Mouse (Mus musculus) hindbrain, embryonic 12.5 days (tissue): ENCODE results near the gene Kif4. TPM values are rescaled to one million over a fixed set of nuclear protein-coding genes. Genes with fewer than 3 reads are reported as not detected.
A peak's percentile ranks its signal among the peaks of the same experiment; 100 is the strongest.

Source experiments
- ATAC-seq: fragments of 200-750 bp; cut with Nextera tagmentation; 2 replicates; pipeline ENCODE4 v1.8.0; 2017; ENCODE audit warnings: moderate TSS enrichment; ENCODE audit not compliant: low FRiP score
- H3K27ac ChIP-seq: fragments of 300-500 bp; sonication (generic); 2 replicates; pipeline ENCODE4 v1.5.1; 2016; ENCODE audit warnings: mild to moderate bottlenecking
- H3K27me3 ChIP-seq: fragments of 300-500 bp; sonication (generic); 2 replicates; pipeline ENCODE4 v1.6.1; 2016; ENCODE audit warnings: mild to moderate bottlenecking
- H3K36me3 ChIP-seq: fragments of 300-500 bp; sonication (generic); 2 replicates; pipeline ENCODE4 v1.6.1; 2016; ENCODE audit warnings: mild to moderate bottlenecking
- H3K4me1 ChIP-seq: fragments of 300-500 bp; sonication (generic); 2 replicates; pipeline ENCODE4 v1.6.1; 2016
- H3K4me2 ChIP-seq: fragments of 300-500 bp; sonication (generic); replicated peaks from 2 replicates; pipeline ENCODE4 v1.6.1; 2016; ENCODE audit warnings: mild to moderate bottlenecking
- H3K4me3 ChIP-seq: fragments of 300-500 bp; sonication (generic); 2 replicates; pipeline ENCODE4 v1.5.1; 2016; ENCODE audit warnings: mild to moderate bottlenecking
- H3K9ac ChIP-seq: fragments of 300-500 bp; sonication (generic); 2 replicates; pipeline ENCODE4 v1.6.1; 2016; ENCODE audit warnings: mild to moderate bottlenecking, moderate library complexity
- H3K9me3 ChIP-seq: fragments of 300-500 bp; sonication (generic); replicated peaks from 2 replicates; pipeline ENCODE4 v1.6.1; 2016; ENCODE audit warnings: mild to moderate bottlenecking
- WGBS: fragments of 180-500 bp; shearing (Covaris S2); methylation state at CpG from one replicate; pipeline ENCODE4 v1.1.7; 2016; 5-methylcytosine and 5-hydroxymethylcytosine counted together
- polyA plus RNA-seq: library from polyadenylated mRNA; unstranded; fragments of >200 nt; fragmentation: Nextera tagmentation; extraction: Ambion mirVana; gene quantifications from 2 replicates; pipeline ENCODE4 v1.2.1, GENCODE M21; 2016

Kif4 gene
- polyA plus RNA-seq, 1 experiment from 2014 or later = 27.0 TPM

DNA sequence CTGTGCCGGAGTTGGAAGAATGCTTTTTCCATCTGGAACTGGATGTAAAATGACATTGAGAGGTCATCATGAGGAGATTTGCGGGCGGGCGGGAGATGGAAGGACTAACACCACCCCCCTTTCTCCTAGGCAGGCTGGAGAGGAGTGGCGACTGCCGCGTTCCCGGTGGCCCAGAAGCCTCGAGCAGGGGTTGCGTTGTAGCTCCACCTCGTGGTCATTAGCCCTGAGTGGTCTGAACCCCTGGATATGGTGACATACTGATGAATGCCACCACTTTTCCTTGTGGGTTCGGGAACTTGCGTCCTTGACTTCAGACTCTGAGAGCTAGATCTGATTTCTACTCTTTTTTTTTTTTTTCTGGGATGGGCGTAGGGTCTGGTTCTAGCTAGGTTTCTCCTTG is 113.4 kb downstream of the Kif4 start:
- H3K4me2 ChIP-seq = peak overlapping the region; percentile 44
- no peak overlapping the region for H3K27ac ChIP-seq
- no peak overlapping the region for H3K9ac ChIP-seq
- H3K27me3 ChIP-seq = peaks cover 12% of the 10 kb centered on the region
- no peaks in the 10 kb centered on the region for H3K36me3 ChIP-seq
- WGBS = 26% methylated on average over 14 of the region's 14 CpGs
- H3K9me3 ChIP-seq = no peaks in the 10 kb centered on the region
- peak overlapping the region; percentile 17; the same call in 1 of the 2 replicates for H3K4me3 ChIP-seq
- H3K4me1 ChIP-seq = 0 out of 2 replicates have a peak, but pooled peaks cover 2% of the 10 kb centered on the region
- ATAC-seq = peak; percentile 76

DNA sequence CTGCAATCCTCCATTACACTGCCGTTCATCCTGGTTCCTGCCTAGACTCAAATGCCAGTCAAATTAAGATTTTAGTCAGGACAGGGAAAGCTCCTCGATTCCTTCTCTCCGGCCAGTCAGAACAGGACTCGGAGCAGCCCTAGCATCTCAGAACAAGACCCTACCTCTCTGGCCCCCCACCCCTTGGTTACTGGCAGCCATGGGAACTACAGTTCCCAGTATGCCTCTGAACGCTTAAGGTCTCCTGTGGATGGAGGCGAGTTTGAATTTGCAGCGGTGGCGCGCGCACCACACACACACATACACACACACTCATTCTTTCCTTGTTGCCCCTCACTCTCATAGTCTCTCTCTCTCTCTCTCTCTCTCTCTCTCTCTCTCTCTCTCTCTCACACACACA is 113.9 kb downstream of the Kif4 start:
- Histone ChIP-seq H3K4me2 (peak overlapping the region; percentile 44), H3K4me1 (0 out of 2 replicates have a peak, but pooled peaks cover 2% of the 10 kb centered on the region), H3K27ac (no peak overlapping the region), H3K27me3 (peaks cover 12% of the 10 kb centered on the region), H3K9me3 (no peaks in the 10 kb centered on the region), H3K4me3 (peak overlapping the region; percentile 17), H3K9ac (no peak overlapping the region), H3K36me3 (no peaks in the 10 kb centered on the region)
- peak; percentile 71 for ATAC-seq
- whole genome bisulfite sequencing = 43% methylated on average over 10 of the region's 10 CpGs

DNA sequence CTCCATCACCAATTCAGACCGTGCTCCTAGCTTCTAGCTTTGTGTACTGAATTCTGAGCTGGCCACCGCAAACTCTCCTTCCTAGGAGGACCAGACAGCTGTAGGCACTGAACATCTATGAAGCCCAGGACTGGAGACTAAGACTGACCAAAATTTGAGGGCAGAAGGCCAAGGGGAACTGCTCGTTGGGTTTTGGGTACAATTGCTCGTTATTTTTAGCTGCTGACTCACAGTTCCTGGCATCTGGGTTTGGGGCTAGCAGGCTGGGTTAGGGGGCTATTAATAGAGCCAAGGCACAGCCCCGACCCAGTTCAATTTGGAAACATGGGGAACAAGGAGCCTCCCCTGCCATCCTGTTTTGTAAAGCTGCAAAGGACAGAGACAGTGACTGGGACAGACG is 115.2 kb downstream of the Kif4 start:
- ATAC-seq = no peak
- H3K27ac ChIP-seq = no peak overlapping the region
- peaks cover 12% of the 10 kb centered on the region for H3K27me3 ChIP-seq
- 71% methylated on average over 6 of the region's 6 CpGs for WGBS
- no peaks in the 10 kb centered on the region for H3K36me3 ChIP-seq
- 0 out of 2 replicates have a peak, but pooled peaks cover 2% of the 10 kb centered on the region for H3K4me1 ChIP-seq
- H3K4me3 ChIP-seq = no peak overlapping the region
- no peaks in the 10 kb centered on the region for H3K9me3 ChIP-seq
- no peak overlapping the region for H3K9ac ChIP-seq
- H3K4me2 ChIP-seq = no peak overlapping the region

DNA sequence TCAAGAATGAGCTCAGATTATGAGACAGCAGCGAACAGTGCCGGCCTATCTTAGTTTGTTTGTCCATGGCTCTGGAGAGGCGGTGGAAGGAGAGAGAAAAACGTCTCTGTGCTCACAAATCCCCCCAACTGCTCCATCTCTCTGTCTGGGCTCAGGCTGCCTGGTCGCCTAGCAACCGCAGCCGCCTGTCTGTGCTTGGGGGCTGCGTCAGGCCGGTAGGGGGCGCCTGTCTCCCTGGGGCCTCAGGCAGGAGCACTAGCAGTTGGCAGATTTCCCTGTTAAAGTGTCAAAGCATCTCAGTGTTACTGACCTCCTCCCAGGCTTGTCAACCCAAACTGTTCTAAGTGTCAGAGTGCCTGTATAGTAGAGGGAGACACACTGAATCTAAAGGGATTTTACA is 116.4 kb downstream of the Kif4 start:
- H3K4me1 ChIP-seq = 0 out of 2 replicates have a peak, but pooled peaks cover 2% of the 10 kb centered on the region
- ATAC-seq = peak; percentile 78
- no peak overlapping the region for H3K4me2 ChIP-seq

DNA sequence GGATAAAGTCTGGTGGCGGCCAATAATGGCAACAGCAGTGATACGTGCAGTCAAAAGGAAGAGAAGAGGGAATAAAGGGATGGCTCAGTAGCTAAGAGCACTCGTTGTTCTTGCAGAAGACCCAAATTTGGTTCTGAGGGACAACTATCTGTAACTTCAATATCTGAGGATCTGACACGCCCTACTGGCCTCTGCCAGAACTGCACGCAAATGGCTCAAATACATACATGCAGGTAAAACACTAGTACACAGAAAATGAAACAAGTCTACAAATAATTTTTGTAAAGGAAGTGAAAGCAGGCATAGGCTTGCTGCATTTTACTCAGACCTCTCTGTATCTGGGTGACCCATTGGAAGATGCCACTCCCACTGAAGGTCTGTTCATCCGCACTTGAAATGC is 140.3 kb downstream of the Kif4 start:
- H3K27ac ChIP-seq = no peak overlapping the region
- 76% methylated on average over 6 of the region's 6 CpGs for WGBS
- H3K9ac ChIP-seq = no peak overlapping the region
- H3K27me3 ChIP-seq = peaks cover 4% of the 10 kb centered on the region
- H3K4me2 ChIP-seq = no peak overlapping the region
- no peak for ATAC-seq
- no peak overlapping the region for H3K4me3 ChIP-seq
- H3K36me3 ChIP-seq = no peaks in the 10 kb centered on the region
- H3K9me3 ChIP-seq = no peaks in the 10 kb centered on the region
- H3K4me1 ChIP-seq = no peaks in the 10 kb centered on the region

More for the DNA sequence above, 116.4 kb downstream of the Kif4 start:
- WGBS = 10% methylated on average over 10 of the region's 10 CpGs
- H3K27me3 ChIP-seq = peaks cover 12% of the 10 kb centered on the region
- H3K4me3 ChIP-seq = no peak overlapping the region
- no peak overlapping the region for H3K9ac ChIP-seq
- no peaks in the 10 kb centered on the region for H3K36me3 ChIP-seq
- H3K27ac ChIP-seq = no peak overlapping the region
- H3K9me3 ChIP-seq = no peaks in the 10 kb centered on the region

DNA sequence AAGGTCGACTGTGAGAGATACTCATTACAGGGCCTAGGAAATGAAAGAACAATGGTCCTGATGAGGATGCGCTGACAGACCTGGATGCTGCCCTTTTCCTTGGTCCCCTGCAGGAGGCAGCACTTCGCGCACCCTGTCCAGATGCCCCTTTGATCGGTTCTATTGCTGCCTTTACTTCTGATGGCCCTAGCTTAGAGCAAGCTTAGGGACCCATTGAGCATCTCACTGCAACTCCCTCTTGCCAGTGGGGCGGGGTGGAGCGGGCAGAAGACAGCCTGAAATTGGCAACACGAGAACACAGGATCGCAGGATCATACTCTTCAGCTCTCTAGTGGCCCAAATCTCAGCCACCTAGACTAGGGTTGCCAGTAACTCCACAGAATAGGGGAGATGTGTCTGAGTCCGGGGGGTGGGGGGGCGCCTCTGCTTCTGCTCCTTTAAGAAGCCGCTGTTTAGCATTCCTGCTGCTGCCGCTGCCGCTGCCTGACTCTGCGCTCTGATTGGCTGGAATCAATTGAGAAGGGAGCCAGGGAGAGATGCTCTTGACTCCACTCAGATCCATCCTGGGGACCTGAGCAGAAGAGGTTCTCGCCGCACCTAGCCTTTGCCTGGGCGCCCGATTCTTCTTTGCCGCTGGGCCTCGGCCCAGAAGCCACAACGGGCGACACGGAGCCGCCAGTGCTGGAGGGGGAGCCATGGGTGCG is 141.8 kb downstream of the Kif4 start, which contains the start of gene Dlg3:
Gene Dlg3 (plus strand): TSS at position 542 of the 704 bp plus-strand sequence.
- Histone ChIP-seq H3K4me3 (peak within 1 kb of the TSS; percentile 59), H3K4me2 (peak within 1 kb of the TSS; percentile 73), H3K4me1 (no peaks in the 10 kb centered on the region), H3K9ac (peak within 1 kb of the TSS; percentile 78), H3K36me3 (no peaks in the 10 kb centered on the region), H3K27me3 (peaks cover 4% of the 10 kb centered on the region), H3K27ac (peak within 1 kb of the TSS; percentile 86), H3K9me3 (no peaks in the 10 kb centered on the region)
- peak; percentile 91 for ATAC-seq
- WGBS = 20% methylated on average over 23 of the region's 26 CpGs

DNA sequence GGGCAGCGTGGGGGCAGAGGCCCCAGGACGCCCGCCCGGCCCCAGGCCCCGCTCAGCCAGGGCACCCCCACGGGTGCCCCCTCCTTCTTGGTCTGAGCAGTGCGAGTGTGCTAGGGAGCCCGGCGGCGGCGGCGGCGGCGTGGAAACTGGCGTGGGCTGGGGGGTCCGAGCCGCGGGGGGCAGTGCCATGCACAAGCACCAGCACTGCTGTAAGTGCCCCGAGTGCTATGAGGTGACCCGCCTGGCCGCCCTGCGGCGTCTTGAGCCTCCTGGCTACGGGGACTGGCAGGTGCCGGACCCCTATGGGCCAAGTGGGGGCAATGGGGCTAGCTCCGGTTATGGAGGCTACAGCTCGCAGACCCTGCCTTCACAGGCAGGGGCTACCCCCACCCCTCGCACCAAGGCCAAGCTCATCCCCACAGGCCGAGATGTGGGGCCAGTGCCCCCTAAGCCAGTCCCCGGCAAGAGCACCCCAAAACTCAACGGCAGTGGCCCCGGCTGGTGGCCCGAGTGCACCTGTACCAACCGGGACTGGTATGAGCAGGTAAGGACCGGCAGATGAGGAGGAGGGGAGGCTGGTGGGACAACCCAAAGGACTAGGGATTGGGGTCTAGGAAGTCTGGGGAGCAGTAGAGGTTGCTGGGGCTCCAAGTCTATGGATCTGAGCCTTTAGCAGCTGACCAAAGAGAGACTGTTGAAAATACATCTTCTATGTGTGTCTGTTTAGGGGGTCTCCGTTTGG is 142.5 kb downstream of the Kif4 start:
- Histone ChIP-seq H3K9ac (peak overlapping the region; percentile 78), H3K4me3 (peak overlapping the region; percentile 59), H3K27me3 (peaks cover 4% of the 10 kb centered on the region), H3K27ac (peak overlapping the region; percentile 86), H3K4me2 (peak overlapping the region; percentile 73), H3K9me3 (no peaks in the 10 kb centered on the region), H3K4me1 (no peaks in the 10 kb centered on the region), H3K36me3 (no peaks in the 10 kb centered on the region)
- 32% methylated on average over 34 of the region's 36 CpGs for WGBS
- peak; percentile 67 for ATAC-seq

DNA sequence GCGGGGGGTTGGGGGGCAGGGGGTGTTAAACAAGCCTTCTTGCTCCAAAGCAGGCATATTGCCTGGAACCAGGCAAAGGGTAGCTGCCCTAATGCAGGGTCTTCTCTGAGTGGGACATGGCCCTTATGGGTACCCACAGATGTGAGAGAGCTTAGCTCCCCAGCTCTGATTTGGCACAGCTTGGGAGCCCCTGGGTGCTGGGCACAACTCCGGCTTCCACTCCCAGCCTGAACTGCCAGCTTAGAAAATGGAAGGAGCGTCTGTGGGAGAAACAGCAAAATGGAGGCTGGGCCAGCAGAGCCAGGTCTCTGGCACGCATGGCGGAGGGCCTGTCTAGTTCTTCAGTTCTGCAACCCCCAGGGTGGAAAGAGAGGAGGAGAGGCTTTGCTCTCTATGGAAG is 143.7 kb downstream of the Kif4 start:
- WGBS = 88% methylated on average over 5 of the region's 5 CpGs
- H3K36me3 ChIP-seq = no peaks in the 10 kb centered on the region
- peaks cover 4% of the 10 kb centered on the region for H3K27me3 ChIP-seq
- peak overlapping the region; percentile 73 for H3K4me2 ChIP-seq
- H3K4me3 ChIP-seq = peak overlapping the region; percentile 59
- no peak overlapping the region for H3K27ac ChIP-seq
- H3K4me1 ChIP-seq = no peaks in the 10 kb centered on the region
- peak overlapping the region; percentile 78 for H3K9ac ChIP-seq
- ATAC-seq = no peak
- no peaks in the 10 kb centered on the region for H3K9me3 ChIP-seq

DNA sequence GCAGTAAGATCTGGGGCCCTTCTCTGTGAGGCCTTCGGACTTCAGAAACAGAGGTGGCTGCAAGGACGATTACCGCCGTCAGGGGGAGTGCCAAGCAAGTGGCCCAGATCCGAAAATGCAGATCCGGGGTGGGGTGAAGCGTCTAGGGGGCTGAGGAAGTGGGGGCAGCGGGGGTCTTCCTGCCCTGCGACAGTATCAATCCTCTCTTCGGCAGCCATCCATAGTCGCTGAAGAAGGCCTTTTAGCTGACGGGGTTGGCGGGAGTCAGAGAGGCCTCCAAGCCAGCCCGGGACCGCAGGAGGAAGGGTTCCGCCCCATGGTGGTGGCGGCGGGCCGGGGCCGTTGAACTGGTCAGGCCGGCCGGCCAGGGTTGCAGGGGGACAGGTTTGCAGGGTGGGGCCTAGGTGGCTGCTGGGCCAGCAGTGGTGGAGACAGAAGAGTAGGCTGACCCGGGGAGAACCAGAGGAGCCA is 148.8 kb downstream of the Kif4 start:
- 19% methylated on average over 23 of the region's 23 CpGs for WGBS
- H3K27me3 ChIP-seq = peaks cover 8% of the 10 kb centered on the region
- no peaks in the 10 kb centered on the region for H3K9me3 ChIP-seq
- H3K4me3 ChIP-seq = peak overlapping the region; percentile 31
- H3K4me1 ChIP-seq = no peaks in the 10 kb centered on the region
- no peak overlapping the region for H3K27ac ChIP-seq
- ATAC-seq = no peak
- peak overlapping the region; percentile 51 for H3K9ac ChIP-seq
- peak overlapping the region; percentile 52 for H3K4me2 ChIP-seq
- no peaks in the 10 kb centered on the region for H3K36me3 ChIP-seq

DNA sequence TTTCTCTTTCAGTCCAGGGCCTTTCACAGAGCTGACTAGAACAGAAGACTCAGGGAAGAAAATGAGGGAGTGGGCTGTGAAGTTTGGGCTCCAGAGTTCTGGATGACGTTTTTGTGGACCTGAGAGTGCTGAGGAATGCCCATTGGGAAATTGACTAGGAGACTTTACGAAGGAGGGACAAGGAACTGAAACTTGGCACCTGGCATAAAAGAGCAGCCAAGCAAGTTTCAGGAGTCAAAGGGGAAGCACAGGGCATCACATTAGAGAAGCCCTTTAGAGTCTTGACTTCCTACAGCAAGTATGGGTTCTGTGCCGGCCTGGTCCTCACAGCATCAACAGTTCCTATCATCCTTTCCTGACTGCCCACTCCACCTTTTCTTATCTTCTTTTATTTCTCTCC is 149.9 kb downstream of the Kif4 start:
- Histone ChIP-seq H3K4me1 (peaks cover 6% of the 10 kb centered on the region), H3K36me3 (no peaks in the 10 kb centered on the region), H3K9ac (no peak overlapping the region), H3K4me3 (no peak overlapping the region), H3K4me2 (no peak overlapping the region), H3K27me3 (0 out of 2 replicates have a peak, but pooled peaks cover 4% of the 10 kb centered on the region), H3K27ac (no peak overlapping the region), H3K9me3 (no peaks in the 10 kb centered on the region)
- ATAC-seq = no peak
- 93% methylated on average over 3 of the region's 3 CpGs for WGBS

DNA sequence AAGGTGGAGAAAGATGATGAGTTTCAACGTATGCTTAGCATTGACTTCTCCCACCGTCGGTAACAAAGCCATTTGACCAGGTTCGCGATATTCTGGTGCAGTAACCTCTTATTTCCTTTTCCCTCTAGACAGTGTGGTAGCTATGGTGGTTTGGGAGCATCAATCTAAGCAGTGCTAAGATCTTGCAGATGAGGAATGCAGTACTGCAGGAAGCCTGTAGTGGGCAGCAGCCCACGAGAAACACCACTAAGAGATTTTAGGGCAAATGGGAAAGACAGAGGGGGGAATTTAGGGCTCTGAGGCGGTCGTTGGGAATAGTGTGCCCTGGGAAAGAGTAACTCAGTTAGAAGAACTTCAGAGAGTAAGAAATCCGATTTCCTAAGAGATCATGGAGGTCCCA is 151.0 kb downstream of the Kif4 start:
- H3K4me2 ChIP-seq = peak overlapping the region; percentile 57
- peaks cover 15% of the 10 kb centered on the region for H3K4me1 ChIP-seq
- H3K27ac ChIP-seq = peak overlapping the region; percentile 81
- 0 out of 2 replicates have a peak, but pooled peaks cover 4% of the 10 kb centered on the region for H3K27me3 ChIP-seq
- ATAC-seq = peak; percentile 70
- no peaks in the 10 kb centered on the region for H3K9me3 ChIP-seq
- 15% methylated on average over 9 of the region's 9 CpGs for WGBS
- H3K36me3 ChIP-seq = no peaks in the 10 kb centered on the region
- H3K4me3 ChIP-seq = peak overlapping the region; percentile 46
- H3K9ac ChIP-seq = 0 out of 2 replicates have a peak overlapping the region, but pooled peaks have one; percentile 72
